Mouse (Mus musculus): Measurements from ENCODE around the gene Spg20. TPM values are rescaled to one million over a fixed set of nuclear protein-coding genes. Genes with fewer than 3 reads are reported as not detected.
A peak's percentile ranks its signal among the peaks of the same experiment; 100 is the strongest.

Spg20 gene
- 30.2 and 36.0 TPM in 2 replicates for polyA plus RNA-seq (2012; rRNA removed)

DNA sequence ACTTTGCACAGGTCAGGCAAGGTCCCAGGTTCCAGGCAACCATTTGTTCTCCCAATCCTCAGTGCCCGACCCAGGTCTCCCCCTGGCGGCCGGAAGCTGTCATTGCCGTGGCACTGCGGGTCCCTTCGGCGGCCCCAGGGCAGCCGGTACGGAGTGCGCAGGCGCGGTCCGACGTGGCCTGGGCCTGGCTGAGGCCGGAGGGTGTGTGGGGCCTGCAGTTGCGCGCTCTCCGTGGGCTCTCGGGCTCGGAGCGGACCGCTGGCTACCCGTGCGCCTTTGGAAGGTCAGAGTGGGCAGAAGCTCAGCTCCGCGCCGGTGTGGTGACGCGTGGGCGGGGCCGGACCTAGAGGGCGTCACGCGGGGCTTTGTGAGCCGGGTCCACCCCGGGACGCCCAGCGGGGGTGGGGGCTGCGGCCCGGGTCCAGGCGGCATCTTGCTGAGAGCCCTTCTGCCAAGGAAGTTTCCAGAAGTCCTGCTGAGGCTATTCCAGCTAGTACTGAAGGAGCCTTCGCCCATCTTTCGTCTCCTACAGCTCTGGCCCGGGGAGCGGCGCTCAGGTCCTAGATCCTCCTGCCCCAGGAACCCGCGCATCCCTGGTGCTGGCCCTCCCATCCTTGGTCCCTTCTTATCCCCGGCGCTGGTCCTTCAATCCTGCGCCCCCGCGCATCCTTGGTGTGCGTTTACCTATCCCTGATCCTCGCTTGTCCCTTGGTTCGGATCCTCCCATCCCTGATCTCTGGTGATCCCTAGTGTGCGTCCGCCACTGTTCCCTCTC is at the start of gene Spg20:
Spg20 (plus strand) TSS at position 174 of the 775 bp plus-strand sequence.
- no peaks in the 10 kb centered on the region for H3K27me3 ChIP-seq (ENCODE audit: control insufficient read depth, insufficient read depth, low read length)
- TF ChIP-seq CTCF (IDR thresholded peaks at IDR 0.05; ENCODE audit: borderline replicate concordance, insufficient read depth, low read depth, low read length), result peak; percentile 91
- peak; percentile 98 for TF ChIP-seq POLR2A (IDR thresholded peaks at IDR 0.05; ENCODE audit: borderline replicate concordance, insufficient read depth, low read length)
- peak within 1 kb of the TSS; percentile 70 for H3K4me3 ChIP-seq (replicated peaks; ENCODE audit: insufficient read depth, low read depth, low read length)
- no peaks in the 10 kb centered on the region; the same call in 1 of the 2 replicates for H3K4me1 ChIP-seq (ENCODE audit: control insufficient read depth, insufficient read depth, low read length)
- under 1% methylated on average over 58 of the region's 58 CpGs for WGBS
- peak within 1 kb of the TSS; percentile 73 for H3K27ac ChIP-seq (ENCODE audit: insufficient read depth, low read length)
- peak; percentile 95 to 99 for DNase-seq

DNA sequence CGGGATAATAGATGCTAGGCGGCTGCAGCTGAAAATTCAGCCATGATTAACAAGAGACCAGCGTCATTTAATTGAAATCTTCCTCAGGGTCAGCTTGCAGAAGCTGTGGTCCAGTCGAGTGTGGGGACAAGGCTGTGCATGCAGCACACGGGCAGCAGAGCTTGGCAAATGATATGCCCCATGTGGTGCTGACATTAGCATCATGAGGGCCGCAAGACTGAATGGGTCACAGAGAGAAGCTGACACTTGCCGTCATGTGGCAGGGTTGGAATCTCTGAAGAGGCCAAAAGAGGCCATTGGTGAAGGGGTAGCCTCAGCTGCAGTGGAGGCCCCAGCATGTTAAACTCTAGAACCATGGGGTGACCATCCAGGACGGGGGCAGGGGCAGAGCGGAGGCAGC is 49.3 kb upstream of the Spg20 start:
- Histone ChIP-seq H3K27ac (ENCODE audit: insufficient read depth, low read length) (no peak overlapping the region), H3K4me1 (ENCODE audit: control insufficient read depth, insufficient read depth, low read length) (no peaks in the 10 kb centered on the region), H3K27me3 (ENCODE audit: control insufficient read depth, insufficient read depth, low read length) (no peaks in the 10 kb centered on the region), H3K4me3 (replicated peaks; ENCODE audit: insufficient read depth, low read depth, low read length) (no peak overlapping the region)
- WGBS, result 29% methylated on average over 9 of the region's 9 CpGs
- no peak for DNase-seq
- TF ChIP-seq CTCF (IDR thresholded peaks at IDR 0.05; ENCODE audit: borderline replicate concordance, insufficient read depth, low read depth, low read length) (no peak), POLR2A (IDR thresholded peaks at IDR 0.05; ENCODE audit: borderline replicate concordance, insufficient read depth, low read length) (no peak)

DNA sequence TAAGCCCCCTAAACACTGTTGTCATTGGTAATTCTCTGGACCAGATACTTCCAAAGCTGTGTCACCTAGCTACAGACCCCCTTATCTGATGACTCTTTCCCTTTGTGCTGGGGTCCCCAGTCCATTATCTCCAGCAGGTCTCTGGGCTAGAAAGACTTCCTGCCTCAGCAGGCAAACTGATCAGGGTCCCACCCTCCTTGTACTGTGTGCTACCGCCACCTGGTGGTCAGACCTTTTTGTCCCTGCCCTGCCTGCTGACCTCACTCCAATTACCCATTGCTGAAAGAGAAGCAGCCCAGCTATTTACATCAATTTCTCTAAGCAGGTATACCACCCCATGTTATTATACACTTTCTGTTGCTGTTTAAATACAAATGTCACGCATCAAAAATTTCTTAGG is 47.5 kb upstream of the Spg20 start:
- peak; percentile 77 for TF ChIP-seq CTCF (IDR thresholded peaks at IDR 0.05; ENCODE audit: borderline replicate concordance, insufficient read depth, low read depth, low read length)
- no peak for TF ChIP-seq POLR2A (IDR thresholded peaks at IDR 0.05; ENCODE audit: borderline replicate concordance, insufficient read depth, low read length)
- H3K4me1 ChIP-seq (ENCODE audit: control insufficient read depth, insufficient read depth, low read length), result no peaks in the 10 kb centered on the region
- no peak overlapping the region for H3K27ac ChIP-seq (ENCODE audit: insufficient read depth, low read length)
- H3K4me3 ChIP-seq (replicated peaks; ENCODE audit: insufficient read depth, low read depth, low read length), result no peak overlapping the region
- no peaks in the 10 kb centered on the region for H3K27me3 ChIP-seq (ENCODE audit: control insufficient read depth, insufficient read depth, low read length)
- 34% methylated on average over 2 of the region's 2 CpGs for WGBS
- peak; percentile 39 to 60 for DNase-seq

DNA sequence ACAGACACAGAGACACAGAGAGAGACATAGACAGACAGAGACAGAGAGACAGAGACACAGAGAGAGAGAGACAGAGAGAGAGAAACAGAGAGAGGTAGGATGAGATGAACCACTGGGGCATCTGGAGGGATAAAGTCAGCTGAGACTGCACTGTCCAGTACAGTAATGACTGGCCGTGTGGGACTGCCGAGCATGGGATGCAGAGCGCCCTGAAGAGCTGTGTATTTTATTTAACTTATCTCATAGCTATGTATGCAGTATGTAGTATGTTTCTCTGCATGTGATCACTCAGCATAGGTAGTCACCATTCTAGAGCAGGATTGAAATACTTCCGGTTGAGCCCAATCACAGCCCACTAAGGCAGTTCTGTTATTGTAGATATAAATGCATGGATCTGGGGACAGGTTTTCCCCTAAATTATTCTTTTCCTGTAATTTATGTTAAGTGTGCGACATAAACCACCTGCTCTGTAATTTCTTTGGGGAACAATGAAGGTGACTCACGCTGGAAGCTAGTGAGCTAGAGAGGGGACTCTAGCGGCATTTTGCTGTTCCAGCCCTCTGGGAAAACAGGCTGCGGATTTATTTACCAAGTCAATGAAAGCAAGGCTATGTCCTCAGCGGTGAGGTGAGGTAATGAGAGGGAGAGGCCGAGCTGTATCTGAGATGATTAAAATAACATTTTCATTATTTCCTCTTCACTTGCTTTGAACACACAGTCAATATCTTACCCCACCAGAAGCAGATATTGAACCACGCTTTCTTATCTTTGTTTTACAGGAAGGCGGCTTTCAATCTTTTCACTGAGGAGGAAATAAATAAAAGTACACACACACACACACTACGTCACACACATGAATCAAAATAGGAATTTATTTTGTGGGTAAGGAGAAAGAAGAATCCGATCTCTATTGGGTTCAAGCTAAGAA is 45.9 kb upstream of the Spg20 start:
- H3K27me3 ChIP-seq (ENCODE audit: control insufficient read depth, insufficient read depth, low read length), result no peaks in the 10 kb centered on the region
- no peak for DNase-seq
- TF ChIP-seq CTCF (IDR thresholded peaks at IDR 0.05; ENCODE audit: borderline replicate concordance, insufficient read depth, low read depth, low read length) (no peak), POLR2A (IDR thresholded peaks at IDR 0.05; ENCODE audit: borderline replicate concordance, insufficient read depth, low read length) (no peak)
- H3K4me1 ChIP-seq (ENCODE audit: control insufficient read depth, insufficient read depth, low read length), result no peaks in the 10 kb centered on the region
- H3K27ac ChIP-seq (ENCODE audit: insufficient read depth, low read length), result no peak overlapping the region
- 85% methylated on average over 14 of the region's 14 CpGs for WGBS
- H3K4me3 ChIP-seq (replicated peaks; ENCODE audit: insufficient read depth, low read depth, low read length), result no peak overlapping the region

DNA sequence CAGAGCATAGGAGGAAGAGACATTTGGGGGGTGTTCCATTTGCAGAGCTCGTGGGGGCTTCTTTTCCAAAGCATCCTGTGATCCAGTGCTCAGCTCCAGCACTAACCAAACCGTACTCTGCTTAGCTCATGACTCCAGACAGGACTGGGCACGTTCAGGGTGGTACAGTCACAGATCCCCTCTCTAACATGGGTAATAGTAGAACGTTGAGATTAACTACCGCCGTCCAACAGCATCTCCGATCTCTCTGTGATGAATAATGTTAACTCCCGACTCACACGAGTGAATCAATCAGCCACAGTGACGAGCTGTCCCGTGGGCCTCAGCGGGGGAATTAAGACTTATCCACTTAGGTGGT is 45.3 kb upstream of the Spg20 start:
- H3K4me1 ChIP-seq (ENCODE audit: control insufficient read depth, insufficient read depth, low read length), result no peaks in the 10 kb centered on the region
- 73% methylated on average over 12 of the region's 12 CpGs for WGBS
- no peak for DNase-seq

DNA sequence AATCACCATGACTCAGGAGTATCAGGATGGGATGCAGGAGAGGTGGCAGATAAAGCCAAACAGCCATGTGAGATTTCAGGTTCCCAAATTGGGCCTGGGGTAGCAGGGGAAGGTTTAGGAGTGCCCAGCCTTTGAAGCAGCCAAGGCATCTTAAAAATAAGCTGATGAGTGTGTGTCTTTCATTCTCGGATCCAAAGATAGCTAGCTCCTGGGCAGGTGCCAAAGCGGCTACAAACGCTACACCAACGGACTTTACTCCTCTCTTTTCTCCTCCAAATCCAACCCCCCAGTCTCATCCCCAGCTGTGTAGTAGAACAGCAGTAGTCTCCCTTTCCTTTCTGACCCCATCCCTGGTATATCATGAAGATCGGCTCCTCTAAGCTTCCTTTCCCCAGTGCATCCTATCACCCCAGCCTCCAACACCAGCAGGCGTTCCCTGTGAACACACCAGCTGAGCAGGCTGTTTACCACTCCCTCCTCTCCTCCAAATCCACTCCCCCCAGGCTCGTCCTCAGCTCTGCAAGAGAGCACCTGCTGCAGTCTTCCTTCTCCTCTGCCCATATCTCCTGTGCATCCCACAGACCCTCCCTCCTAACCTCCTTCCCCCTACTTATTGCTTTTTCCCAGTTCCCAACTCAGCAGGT is 44.0 kb upstream of the Spg20 start:
- DNase-seq, result no peak
- Histone ChIP-seq H3K27ac (ENCODE audit: insufficient read depth, low read length) (no peak overlapping the region), H3K4me1 (ENCODE audit: control insufficient read depth, insufficient read depth, low read length) (no peaks in the 10 kb centered on the region), H3K4me3 (replicated peaks; ENCODE audit: insufficient read depth, low read depth, low read length) (no peak overlapping the region), H3K27me3 (ENCODE audit: control insufficient read depth, insufficient read depth, low read length) (no peaks in the 10 kb centered on the region)
- WGBS, result 17% methylated on average over 7 of the region's 7 CpGs
- TF ChIP-seq CTCF (IDR thresholded peaks at IDR 0.05; ENCODE audit: borderline replicate concordance, insufficient read depth, low read depth, low read length), result no peak
- TF ChIP-seq POLR2A (IDR thresholded peaks at IDR 0.05; ENCODE audit: borderline replicate concordance, insufficient read depth, low read length), result no peak

More for the DNA sequence above, 45.3 kb upstream of the Spg20 start:
- no peak overlapping the region for H3K4me3 ChIP-seq (replicated peaks; ENCODE audit: insufficient read depth, low read depth, low read length)
- no peak overlapping the region for H3K27ac ChIP-seq (ENCODE audit: insufficient read depth, low read length)
- TF ChIP-seq CTCF (IDR thresholded peaks at IDR 0.05; ENCODE audit: borderline replicate concordance, insufficient read depth, low read depth, low read length) (no peak), POLR2A (IDR thresholded peaks at IDR 0.05; ENCODE audit: borderline replicate concordance, insufficient read depth, low read length) (no peak)
- no peaks in the 10 kb centered on the region for H3K27me3 ChIP-seq (ENCODE audit: control insufficient read depth, insufficient read depth, low read length)

DNA sequence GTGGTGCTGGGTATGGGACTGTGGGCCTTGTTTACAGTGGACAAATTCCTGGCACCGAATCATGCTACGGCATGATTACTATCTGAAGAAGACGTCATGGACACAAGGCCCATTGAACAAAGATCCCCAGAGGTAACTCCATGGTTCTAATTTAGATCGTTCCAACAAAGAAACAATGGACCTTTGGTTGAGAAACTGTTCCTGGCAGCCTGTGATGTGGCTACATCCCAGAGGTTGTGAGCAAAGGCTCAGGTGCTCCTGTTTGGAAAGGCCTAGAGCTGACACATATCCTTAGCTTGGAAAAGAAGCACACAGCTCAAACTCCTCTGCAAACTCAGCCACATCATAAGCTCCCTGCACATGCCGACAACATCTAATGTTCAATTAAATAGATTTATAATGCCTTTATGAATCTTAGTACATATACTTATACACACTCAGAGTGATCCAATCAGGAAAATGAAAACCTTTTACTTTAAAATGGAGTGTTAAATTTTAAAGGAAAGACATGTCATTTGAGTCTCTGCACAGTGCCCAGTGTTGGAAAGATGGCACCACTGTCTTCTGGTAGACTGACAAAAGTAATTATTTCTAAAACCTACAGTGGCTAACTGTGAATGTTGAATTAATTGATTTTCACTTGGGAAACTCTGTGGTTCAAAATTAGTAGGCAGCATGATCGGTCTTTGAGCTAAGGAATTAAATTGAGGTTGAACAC is 37.2 kb upstream of the Spg20 start:
- no peak for DNase-seq
- Histone ChIP-seq H3K4me3 (replicated peaks; ENCODE audit: insufficient read depth, low read depth, low read length) (no peak overlapping the region), H3K4me1 (ENCODE audit: control insufficient read depth, insufficient read depth, low read length) (no peaks in the 10 kb centered on the region), H3K27me3 (ENCODE audit: control insufficient read depth, insufficient read depth, low read length) (no peaks in the 10 kb centered on the region), H3K27ac (ENCODE audit: insufficient read depth, low read length) (no peak overlapping the region)
- 53% methylated on average over 6 of the region's 6 CpGs for WGBS
- TF ChIP-seq POLR2A (IDR thresholded peaks at IDR 0.05; ENCODE audit: borderline replicate concordance, insufficient read depth, low read length) (no peak), CTCF (IDR thresholded peaks at IDR 0.05; ENCODE audit: borderline replicate concordance, insufficient read depth, low read depth, low read length) (no peak)

Measured in cerebellum, adult 2 months (tissue).